Mouse (Mus musculus) Patski (cell line): Measurements from ENCODE around the gene Tor3a. TPM values are rescaled to one million over a fixed set of nuclear protein-coding genes. Genes with fewer than 3 reads are reported as not detected.

Experiments used
- ATAC-seq: fragments of 100-300 bp; one replicate; pipeline ENCODE4 v1.8.0; 2021
- CTCF ChIA-PET: fragments of 350-600 bp; sonication (Branson Sonifier 250); formaldehyde crosslinking; loops from one replicate; lab custom pipeline; 2022; ENCODE audit warnings: inconsistent platforms; lab: Charles Lee
- POLR2A ChIA-PET: fragments of 350-600 bp; sonication (Branson Sonifier 250); formaldehyde crosslinking; loops from one replicate; lab custom pipeline; 2022; ENCODE audit warnings: antibody characterized with exemption, inconsistent platforms; lab: Charles Lee
- DNase-seq: peaks from one replicate; pipeline ENCODE4 v3.0.0-alpha.2; 2011; ENCODE audit warnings: low read depth, low spot score
- H3K27me3 ChIP-seq: fragments of 371-371 bp; one replicate; pipeline ENCODE4 v1.5.1; 2021
- CTCF ChIP-seq: fragments of 100-300 bp; IDR thresholded peaks from one replicate; pipeline ENCODE4 v1.5.1; 2021
- in situ Hi-C: fragments of 300-500 bp; cut with MboI; formaldehyde crosslinking; loops from 3 replicates; pipeline ENCODE4 v1.11.1; 2018; ENCODE audit warnings: low pct_unique_long_range_greater_than_20kb, mixed read lengths
- polyA plus RNA-seq: library from polyadenylated mRNA; unstranded; gene quantifications from one replicate; pipeline ENCODE4 v1.2.3, GENCODE M21; 2021

The Tor3a gene
- polyA plus RNA-seq, 1 experiment from 2014 or later = 29.5 TPM

DNA sequence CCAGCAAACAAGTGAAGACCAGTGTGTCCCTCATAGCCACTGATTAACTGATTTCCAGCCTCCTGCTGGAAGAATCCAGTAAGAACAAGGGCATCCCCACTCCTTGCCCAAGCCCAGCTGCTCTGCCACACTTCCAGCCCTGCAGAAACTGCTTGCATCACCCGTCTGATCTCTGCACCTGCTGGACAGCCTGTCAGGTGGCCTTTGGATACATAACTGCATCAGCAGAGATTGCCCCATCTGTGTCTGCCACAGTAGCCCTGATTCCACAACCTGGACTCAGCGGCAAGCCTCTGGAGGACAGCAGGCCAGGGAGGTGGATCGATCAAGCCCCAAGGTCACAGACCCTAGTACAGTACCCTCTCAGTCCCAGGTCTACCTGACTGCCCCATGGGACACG is 16.6 kb downstream of the Tor3a start:
- in situ Hi-C loops = no loop called here
- ATAC-seq (no peak), DNase-seq (no peak)
- CTCF ChIA-PET = interaction anchor here (0.9 kb wide), 1 partner anchor 16 kb away, joined by 3 read pairs; no protein-coding TSS in a partner anchor
- H3K27me3 ChIP-seq = no peaks in the 10 kb centered on the region
- POLR2A ChIA-PET = no interaction called here
- TF ChIP-seq CTCF = no peak

DNA sequence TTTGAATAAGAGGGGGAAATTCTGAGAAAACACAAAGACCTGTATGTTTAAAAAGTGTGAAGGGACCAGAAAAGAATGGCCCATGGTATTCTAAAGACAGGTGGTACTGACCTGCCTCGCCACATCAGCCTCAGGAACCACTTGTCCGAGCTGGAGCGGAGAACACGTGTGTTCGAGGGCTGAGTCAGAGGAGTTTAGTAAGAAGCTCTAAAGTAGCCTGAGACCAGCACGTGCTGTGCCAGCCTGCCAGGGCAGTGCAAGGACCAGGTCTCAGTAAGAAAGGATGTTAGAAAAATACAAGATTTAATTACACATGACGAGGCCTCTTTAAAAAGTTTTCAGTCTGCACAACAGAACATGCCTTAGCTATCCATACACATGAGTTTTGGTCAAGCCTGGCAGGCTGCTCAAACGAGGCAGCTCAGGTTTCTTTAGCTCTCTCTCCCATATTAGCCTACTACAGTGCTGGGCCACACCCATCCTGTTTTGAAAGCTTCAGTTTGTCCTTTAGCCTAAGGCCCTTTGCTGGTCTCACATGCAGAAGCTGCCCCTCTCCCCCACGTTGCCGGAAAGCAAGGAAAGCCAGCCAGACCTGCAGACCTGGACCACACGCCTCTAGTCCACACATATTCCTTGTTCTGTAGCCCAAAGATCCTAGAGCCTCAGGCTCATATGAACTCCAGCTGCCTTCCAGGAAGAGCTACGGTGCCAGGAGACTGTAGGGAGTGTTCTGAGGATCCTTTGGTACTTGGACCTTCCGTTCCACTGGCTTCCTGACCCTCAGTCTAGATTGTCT is 19.2 kb downstream of the Tor3a start:
- no peaks in the 10 kb centered on the region for H3K27me3 ChIP-seq
- in situ Hi-C loops = no loop called here
- ATAC-seq = no peak
- ChIA-PET POLR2A (no interaction called here), CTCF (interaction anchor here (1.0 to 1.1 kb wide), 2 partner anchors 9 to 12 kb away, joined by 3 to 5 read pairs; no protein-coding TSS in a partner anchor)
- TF ChIP-seq CTCF = no peak
- no peak for DNase-seq

DNA sequence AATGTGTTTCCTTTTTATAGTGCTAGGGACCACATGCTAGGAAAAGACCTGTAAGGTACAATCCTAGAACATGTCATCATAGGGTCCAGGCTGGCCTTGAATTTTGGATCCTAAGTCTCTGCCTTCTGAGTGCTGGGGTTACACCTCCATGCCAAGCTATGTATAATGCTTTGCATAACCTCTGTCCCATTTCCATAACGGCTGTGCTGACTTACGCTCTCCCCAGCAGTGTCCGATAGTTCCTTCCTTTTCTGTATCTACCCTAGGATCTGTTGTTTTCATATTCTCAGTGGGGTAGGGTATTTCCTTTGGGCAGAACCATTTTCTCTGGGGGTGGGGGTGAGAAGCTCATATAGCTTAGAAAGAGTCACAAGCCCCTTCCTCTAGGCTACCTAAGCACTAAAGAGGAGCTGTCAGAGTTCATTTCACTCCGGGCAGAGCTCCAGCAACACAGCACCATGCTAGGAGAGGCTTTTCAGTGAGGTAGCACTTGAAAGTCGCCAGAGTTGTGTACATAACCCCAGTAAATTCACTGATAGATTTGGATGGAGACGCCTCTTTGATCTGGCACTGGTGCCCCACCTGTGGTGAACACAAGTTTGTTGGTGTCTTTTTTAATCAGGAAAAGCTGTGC is 21.9 kb downstream of the Tor3a start:
- ChIA-PET POLR2A (interaction anchor here (0.6 kb wide), 1 partner anchor 746 kb away, joined by 3 read pairs; no protein-coding TSS in a partner anchor), CTCF (interaction anchor here (1.6 kb wide), 2 partner anchors 12 to 20 kb away, joined by 4 to 6 read pairs; no protein-coding TSS in a partner anchor)
- in situ Hi-C loops = no loop called here
- no peak for TF ChIP-seq CTCF
- ATAC-seq (no peak), DNase-seq (no peak)
- H3K27me3 ChIP-seq = no peaks in the 10 kb centered on the region

DNA sequence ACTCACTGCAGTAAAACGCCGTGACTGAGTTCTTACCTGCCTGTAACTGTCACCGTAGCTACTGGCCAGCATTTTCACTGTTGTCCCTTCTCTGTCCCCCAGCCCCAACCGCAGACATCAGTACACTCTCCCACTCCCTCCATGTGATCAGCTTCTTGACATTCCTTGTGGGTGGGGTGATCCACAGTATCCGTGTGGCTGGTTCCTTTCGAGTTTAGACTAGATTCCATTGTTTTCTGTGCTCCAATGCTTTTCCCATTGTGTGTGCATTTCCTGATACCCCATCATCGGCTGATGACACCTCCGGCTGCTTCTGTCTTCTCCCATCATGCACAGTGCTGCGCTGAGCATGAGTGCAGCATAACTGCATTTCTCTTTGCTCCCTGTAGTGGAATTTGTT is 23.5 kb downstream of the Tor3a start:
- DNase-seq (no peak), ATAC-seq (no peak)
- in situ Hi-C loops = no loop called here
- TF ChIP-seq CTCF = no peak
- ChIA-PET POLR2A (no interaction called here), CTCF (no interaction called here)
- H3K27me3 ChIP-seq = no peaks in the 10 kb centered on the region

DNA sequence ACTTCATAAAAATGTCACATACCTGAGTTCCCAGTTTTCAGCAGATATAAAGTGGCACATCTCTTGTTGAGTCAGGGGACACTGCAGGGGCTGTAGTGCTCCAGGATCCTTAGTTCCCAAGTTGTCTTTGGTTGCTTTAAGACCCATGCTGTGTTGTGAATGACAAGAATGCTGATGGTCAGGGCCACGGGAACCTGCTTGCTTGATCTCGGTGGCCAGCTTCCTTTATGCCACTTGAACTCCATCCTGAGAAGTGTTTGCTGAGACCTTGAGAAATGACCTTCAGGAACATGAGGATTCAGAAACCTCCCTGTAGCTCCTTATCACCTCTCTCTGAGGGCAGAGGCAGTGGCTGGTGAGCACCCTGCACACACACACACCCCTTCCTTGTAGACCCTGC is 25.5 kb downstream of the Tor3a start:
- no peak for ATAC-seq
- in situ Hi-C loops = no loop called here
- no peaks in the 10 kb centered on the region for H3K27me3 ChIP-seq
- ChIA-PET CTCF (no interaction called here), POLR2A (no interaction called here)
- no peak for DNase-seq
- TF ChIP-seq CTCF = no peak

DNA sequence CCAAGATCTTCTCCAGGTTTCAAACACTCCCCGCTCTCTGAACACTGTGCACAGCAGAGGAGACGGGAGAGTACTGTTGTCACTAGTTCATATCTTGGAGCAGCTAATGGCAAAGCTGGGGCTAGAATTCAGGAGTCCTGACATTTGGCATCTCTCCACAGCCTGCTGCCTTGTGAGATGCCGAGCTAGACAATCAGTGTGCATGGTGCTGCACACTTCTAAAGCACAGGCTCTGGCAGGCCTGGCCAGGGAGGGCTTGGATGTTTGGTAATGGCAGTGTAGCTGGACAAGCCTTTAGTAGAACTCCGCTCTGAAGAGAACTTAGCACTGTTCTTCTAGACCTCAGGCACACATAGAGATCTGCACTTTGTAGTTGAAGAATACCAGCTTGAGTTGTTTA is 28.2 kb downstream of the Tor3a start:
- in situ Hi-C loops = no loop called here
- ATAC-seq (no peak), DNase-seq (no peak)
- CTCF ChIA-PET = interaction anchor here (1.1 to 1.5 kb wide), 2 partner anchors 9 to 81 kb away, joined by 3 to 5 read pairs; no protein-coding TSS in a partner anchor
- no peak for TF ChIP-seq CTCF
- POLR2A ChIA-PET = no interaction called here
- no peaks in the 10 kb centered on the region for H3K27me3 ChIP-seq

DNA sequence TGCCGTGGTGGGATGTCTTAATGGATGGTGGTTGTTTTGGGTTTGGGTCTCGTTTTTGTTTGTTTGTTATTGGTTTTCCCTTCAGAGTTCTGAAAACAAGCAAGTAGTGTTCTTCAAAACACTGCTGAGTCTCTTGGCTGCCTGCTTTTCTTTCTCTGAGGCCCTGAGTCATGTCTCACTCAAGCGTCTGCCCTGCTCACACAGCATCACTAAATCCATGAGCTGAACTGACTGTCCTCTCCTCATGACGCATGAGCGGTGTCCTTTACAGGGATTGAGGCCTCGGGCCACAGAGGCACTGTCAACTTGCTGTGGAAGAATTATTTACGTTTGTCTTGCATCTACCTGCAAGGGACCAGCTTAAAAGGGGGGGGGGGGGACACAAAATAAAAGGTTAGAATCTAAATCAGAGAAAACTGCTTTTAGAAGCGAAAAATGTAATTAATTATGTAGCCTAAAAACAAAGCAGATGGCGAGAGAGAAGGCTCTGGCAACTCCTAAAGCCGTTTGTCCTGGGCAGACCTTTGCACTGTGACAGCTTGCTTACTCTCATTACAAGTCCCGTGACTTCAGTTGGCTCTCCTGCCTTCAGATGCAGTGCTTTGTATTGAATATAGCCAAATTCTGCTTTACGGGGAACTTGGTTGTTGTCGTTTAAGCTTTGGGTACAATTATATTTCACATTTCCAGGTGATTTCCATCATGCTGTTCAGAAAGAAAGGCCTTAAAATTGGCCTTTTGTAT is 29.2 kb downstream of the Tor3a start:
- ATAC-seq (no peak), DNase-seq (no peak)
- CTCF ChIA-PET = interaction anchor here (1.1 kb wide), 1 partner anchor 80 kb away, joined by 3 read pairs; no protein-coding TSS in a partner anchor
- no peaks in the 10 kb centered on the region for H3K27me3 ChIP-seq
- in situ Hi-C loops = no loop called here
- TF ChIP-seq CTCF = no peak
- POLR2A ChIA-PET = interaction anchor here (0.7 kb wide), 1 partner anchor 208 kb away, joined by 3 read pairs; no protein-coding TSS in a partner anchor

DNA sequence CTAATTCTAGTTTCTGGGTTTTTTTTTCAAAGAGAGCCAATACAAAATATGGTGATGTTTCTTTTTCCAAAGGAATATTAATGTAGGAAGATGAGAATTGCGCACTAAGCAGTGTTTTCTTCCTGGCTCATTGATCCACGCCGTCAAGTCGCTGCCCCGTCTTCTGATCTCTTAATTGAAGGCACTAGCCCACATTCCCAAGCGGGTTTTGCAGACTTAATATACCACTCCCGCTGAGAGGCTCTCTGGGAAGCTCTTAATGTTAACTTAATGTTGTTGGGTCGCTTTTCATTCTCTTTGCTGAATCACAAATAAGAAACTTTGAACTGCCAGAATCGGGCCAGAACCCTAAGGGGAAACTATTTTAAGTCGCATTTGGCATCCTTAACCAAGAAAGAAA is 30.1 kb downstream of the Tor3a start:
- no peak for TF ChIP-seq CTCF
- ATAC-seq = no peak
- ChIA-PET CTCF (no interaction called here), POLR2A (no interaction called here)
- no peaks in the 10 kb centered on the region for H3K27me3 ChIP-seq
- in situ Hi-C loops = no loop called here
- no peak for DNase-seq

DNA sequence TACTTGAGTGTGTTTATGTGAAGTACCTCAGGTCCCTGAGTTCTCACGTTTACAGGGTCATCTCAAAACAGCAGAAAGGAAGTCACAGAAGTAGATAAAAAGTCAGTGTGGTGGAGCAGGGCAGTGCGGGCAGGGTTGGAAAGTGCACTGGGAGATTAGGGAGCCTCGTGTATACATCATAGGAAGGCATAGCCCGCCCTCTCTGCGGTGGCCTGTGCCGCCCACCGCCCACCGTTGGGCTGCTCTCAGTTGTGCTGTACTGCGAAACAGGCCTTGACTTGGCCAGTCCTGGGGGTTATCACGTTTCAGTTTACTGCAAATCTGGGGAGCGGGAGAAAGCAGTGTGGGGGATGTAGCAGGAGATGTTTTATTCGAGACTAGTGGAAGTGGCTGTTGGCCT is 31.3 kb downstream of the Tor3a start:
- ATAC-seq = no peak
- ChIA-PET CTCF (no interaction called here), POLR2A (no interaction called here)
- TF ChIP-seq CTCF = no peak
- no peak for DNase-seq
- H3K27me3 ChIP-seq = no peaks in the 10 kb centered on the region
- in situ Hi-C loops = no loop called here

DNA sequence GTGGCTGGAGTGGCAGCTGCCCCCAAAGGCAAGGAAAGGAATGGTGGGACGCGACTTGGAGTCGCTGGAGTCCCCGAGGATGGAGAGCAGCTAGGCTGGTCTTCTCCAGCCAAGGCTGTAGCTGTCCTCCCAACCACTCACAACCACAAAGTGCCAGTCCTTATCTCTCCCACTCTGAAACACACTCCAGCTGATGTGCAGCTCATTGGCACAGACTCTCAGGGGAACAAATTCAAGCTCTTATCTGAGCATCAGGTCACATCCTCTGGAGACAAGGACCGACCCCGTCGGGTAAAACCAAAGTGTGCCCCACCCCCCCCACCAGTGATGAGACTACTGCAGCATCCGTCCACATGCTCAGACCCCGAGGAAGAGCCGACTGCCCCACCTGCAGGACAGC is 32.3 kb downstream of the Tor3a start:
- POLR2A ChIA-PET = interaction anchor here (1.1 kb wide), 1 partner anchor 78 kb away, joined by 4 read pairs; no protein-coding TSS in a partner anchor
- ATAC-seq = no peak
- CTCF ChIA-PET = interaction anchor here (1.1 kb wide), 1 partner anchor 15 kb away, joined by 3 read pairs; no protein-coding TSS in a partner anchor
- no peak for DNase-seq
- in situ Hi-C loops = no loop called here
- TF ChIP-seq CTCF = no peak
- H3K27me3 ChIP-seq = no peaks in the 10 kb centered on the region
